Mouse (Mus musculus) inflammation-experienced regulatory T-cells, adult 6 months (primary cell): ENCODE results near the gene B4galt4. TPM values are rescaled to one million over a fixed set of nuclear protein-coding genes. Genes with fewer than 3 reads are reported as not detected.
"Not testable (repeated sequence)": the region's sequence is repeated elsewhere in the genome, so short reads cannot be mapped to it uniquely, and the experiment has no call there.

ENCODE experiments used
- ATAC-seq: one replicate; pipeline ENCODE4 v1.8.0; 2017
- polyA plus RNA-seq, 3 experiments: library from polyadenylated mRNA; unstranded; fragments of 100-300 nt; shearing (Covaris generic); gene quantifications; one replicate each; pipeline ENCODE4 v1.2.1; 2017

B4galt4 gene
- polyA plus RNA-seq, 3 experiments from 2014 or later: 7.1 to 14.7 (median 14.3) TPM

- no peak for ATAC-seq
Measured at GRCm38 (mm10) chr16:38771145-38771544, 29.1 kb downstream of the B4galt4 start.

GRCm38 (mm10) chr16:38772906-38773496, 30.9 kb downstream of the B4galt4 start:
- no peak for ATAC-seq

- no peak for ATAC-seq
Measured at GRCm38 (mm10) chr16:38774964-38775746, 33.1 kb downstream of the B4galt4 start.

GRCm38 (mm10) chr16:38776342-38776741, 34.3 kb downstream of the B4galt4 start:
- ATAC-seq: no peak

- no peak for ATAC-seq
Measured at GRCm38 (mm10) chr16:38780960-38781572, 39.0 kb downstream of the B4galt4 start.

GRCm38 (mm10) chr16:38781946-38782345, 39.9 kb downstream of the B4galt4 start:
- ATAC-seq: no peak

GRCm38 (mm10) chr16:38782524-38783067, 40.5 kb downstream of the B4galt4 start:
- no peak for ATAC-seq

- ATAC-seq: no peak
Measured at GRCm38 (mm10) chr16:38785301-38785700, 43.2 kb downstream of the B4galt4 start.

GRCm38 (mm10) chr16:38789016-38789415, 47.0 kb downstream of the B4galt4 start:
- ATAC-seq: no peak

GRCm38 (mm10) chr16:38789966-38790365, 47.9 kb downstream of the B4galt4 start:
- ATAC-seq: no peak

GRCm38 (mm10) chr16:38793120-38793519, 51.1 kb downstream of the B4galt4 start:
- ATAC-seq: no peak

- ATAC-seq: no peak
Measured at GRCm38 (mm10) chr16:38798957-38799450, 56.9 kb downstream of the B4galt4 start.

GRCm38 (mm10) chr16:38800091-38800490, 58.0 kb downstream of the B4galt4 start, which contains the start of gene Upk1b:
Upk1b (minus strand) TSS chr16:38800328.
- ATAC-seq: no peak

- not testable (repeated sequence) for ATAC-seq
Measured at GRCm38 (mm10) chr16:38807796-38808195, 65.7 kb downstream of the B4galt4 start.

- no peak for ATAC-seq
Measured at GRCm38 (mm10) chr16:38810196-38810595, 68.1 kb downstream of the B4galt4 start.

- peak; percentile 71 for ATAC-seq
Measured at GRCm38 (mm10) chr16:38812521-38812920, 70.5 kb downstream of the B4galt4 start.

Other genes with a start within 250 kb of the B4galt4 start
- 10 to 100 TPM; 10.1 to 18.5 (median 14.4) TPM for gene Timmdc1, start 219.6 kb upstream of the B4galt4 start, polyA plus RNA-seq
- 10 to 100 TPM; 30.8 to 37.8 (median 37.2) TPM for gene Poglut1, start 192.0 kb upstream of the B4galt4 start, polyA plus RNA-seq
- 10 to 100 TPM; 33.5 to 34.0 (median 33.6) TPM for gene Tmem39a, start 183.6 kb upstream of the B4galt4 start, polyA plus RNA-seq
- 10 to 100 TPM; 16.4 to 26.3 (median 23.6) TPM for gene Arhgap31, start 29.0 kb upstream of the B4galt4 start, polyA plus RNA-seq
- not detected for gene Upk1b, start 58.1 kb downstream of the B4galt4 start, polyA plus RNA-seq
- not detected for gene 4930435E12Rik, start 86.5 kb downstream of the B4galt4 start, polyA plus RNA-seq
- gene Igsf11, start 150.4 kb downstream of the B4galt4 start, polyA plus RNA-seq: not detected